Mouse (Mus musculus) liver, adult (tissue): ENCODE results near the gene Myo3b.

ENCODE experiments used
- GATA4 ChIP-seq: IDR thresholded peaks from 2 replicates; pipeline ENCODE4 v1.6.1; 2014; ENCODE audit warnings: mild to moderate bottlenecking, low read length; ENCODE audit not compliant: insufficient replicate concordance

Gene Myo3b

GRCm38 (mm10) chr2:70327602-70328001, 288.7 kb downstream of the Myo3b start:
- no peak for TF ChIP-seq GATA4

GRCm38 (mm10) chr2:70332905-70333304, 294.0 kb downstream of the Myo3b start:
- TF ChIP-seq GATA4 = no peak

GRCm38 (mm10) chr2:70333553-70333952, 294.6 kb downstream of the Myo3b start:
- no peak for TF ChIP-seq GATA4

- no peak for TF ChIP-seq GATA4
These were observed 297.6 kb downstream of the Myo3b start for GRCm38 (mm10) chr2:70336551-70336950.

- TF ChIP-seq GATA4 = 0 out of 2 replicates have a peak, but pooled peaks have one; percentile 35
These were observed 298.3 kb downstream of the Myo3b start for GRCm38 (mm10) chr2:70337208-70337611.

- TF ChIP-seq GATA4 = no peak
These were observed 298.9 kb downstream of the Myo3b start for GRCm38 (mm10) chr2:70337869-70338268.

- no peak for TF ChIP-seq GATA4
These were observed 300.1 kb downstream of the Myo3b start for GRCm38 (mm10) chr2:70339061-70339460.

- TF ChIP-seq GATA4 = no peak
These were observed 300.6 kb downstream of the Myo3b start for GRCm38 (mm10) chr2:70339501-70339900.

- no peak for TF ChIP-seq GATA4
These were observed 301.3 kb downstream of the Myo3b start for GRCm38 (mm10) chr2:70340224-70340623.

GRCm38 (mm10) chr2:70345126-70345525, 306.2 kb downstream of the Myo3b start:
- no peak for TF ChIP-seq GATA4

GRCm38 (mm10) chr2:70347511-70347910, 308.6 kb downstream of the Myo3b start:
- TF ChIP-seq GATA4 = no peak

- TF ChIP-seq GATA4 = no peak
These were observed 310.0 kb downstream of the Myo3b start for GRCm38 (mm10) chr2:70348793-70349553.

- no peak for TF ChIP-seq GATA4
These were observed 313.7 kb downstream of the Myo3b start for GRCm38 (mm10) chr2:70352435-70353165.

- TF ChIP-seq GATA4 = no peak
These were observed 315.1 kb downstream of the Myo3b start for GRCm38 (mm10) chr2:70354056-70354455.

- TF ChIP-seq GATA4 = no peak
These were observed 316.1 kb downstream of the Myo3b start for GRCm38 (mm10) chr2:70355026-70355425.

GRCm38 (mm10) chr2:70369421-70369820, 330.5 kb downstream of the Myo3b start:
- TF ChIP-seq GATA4 = no peak
